Mouse (Mus musculus): Measurements from ENCODE around the gene Smtnl2.

- TF ChIP-seq CTCF (IDR thresholded peaks at IDR 0.05; ENCODE audit: borderline replicate concordance, control insufficient read depth, extremely low read depth, insufficient read depth, low read length, poor library complexity) (no peak), POLR2A (IDR thresholded peaks at IDR 0.05; ENCODE audit: control insufficient read depth, extremely low read depth, insufficient read depth, low read length, poor library complexity) (no peak)
Measured at GRCm38 (mm10) chr11:72364526-72364925, 47.0 kb downstream of the Smtnl2 start.

All from thymus, adult 2 months (tissue).